Mouse (Mus musculus) forebrain, embryonic 12.5 days (tissue): ENCODE results near the gene Mis18bp1. TPM values are rescaled to one million over a fixed set of nuclear protein-coding genes. Genes with fewer than 3 reads are reported as not detected.
"Not testable (repeated sequence)": the region's sequence is repeated elsewhere in the genome, so short reads cannot be mapped to it uniquely, and the experiment has no call there.

Source experiments
- ATAC-seq: fragments of 200-750 bp; cut with Nextera tagmentation; 2 replicates; pipeline ENCODE4 v1.8.0; 2017; ENCODE audit warnings: moderate TSS enrichment; ENCODE audit not compliant: low FRiP score
- H3K27ac ChIP-seq: fragments of 300-500 bp; sonication (generic); 2 replicates; pipeline ENCODE4 v1.5.1; 2016; ENCODE audit warnings: mild to moderate bottlenecking
- H3K27me3 ChIP-seq: fragments of 300-500 bp; sonication (generic); 2 replicates; pipeline ENCODE4 v1.6.1; 2016; ENCODE audit warnings: mild to moderate bottlenecking
- H3K36me3 ChIP-seq: fragments of 300-500 bp; sonication (generic); replicated peaks from 2 replicates; pipeline ENCODE4 v1.6.1; 2016; ENCODE audit warnings: mild to moderate bottlenecking
- H3K4me1 ChIP-seq: fragments of 300-500 bp; sonication (generic); 2 replicates; pipeline ENCODE4 v1.6.1; 2016
- H3K4me2 ChIP-seq: fragments of 300-500 bp; sonication (generic); 2 replicates; pipeline ENCODE4 v1.6.1; 2016; ENCODE audit warnings: mild to moderate bottlenecking, moderate library complexity
- H3K4me3 ChIP-seq: fragments of 300-500 bp; sonication (generic); replicated peaks from 2 replicates; pipeline ENCODE4 v1.5.1; 2016; ENCODE audit warnings: mild to moderate bottlenecking
- H3K9ac ChIP-seq: fragments of 300-500 bp; sonication (generic); 2 replicates; pipeline ENCODE4 v1.6.1; 2016; ENCODE audit warnings: mild to moderate bottlenecking
- H3K9me3 ChIP-seq: fragments of 300-500 bp; sonication (generic); 2 replicates; pipeline ENCODE4 v1.6.1; 2016
- WGBS: fragments of 180-500 bp; shearing (Covaris S2); methylation state at CpG from one replicate; pipeline ENCODE4 v1.1.7; 2016; 5-methylcytosine and 5-hydroxymethylcytosine counted together
- polyA plus RNA-seq: library from polyadenylated mRNA; unstranded; fragments of >200 nt; fragmentation: Nextera tagmentation; extraction: Ambion mirVana; gene quantifications from 2 replicates; pipeline ENCODE4 v1.2.1, GENCODE M21; 2016

Gene Mis18bp1
- polyA plus RNA-seq, 1 experiment from 2014 or later = 87.2 TPM

- H3K9ac ChIP-seq, ATAC-seq, H3K9me3 ChIP-seq, H3K4me2 ChIP-seq, H3K4me3 ChIP-seq, H3K4me1 ChIP-seq, H3K27me3 ChIP-seq, H3K27ac ChIP-seq: not testable (repeated sequence)
- peaks cover 55% of the 10 kb centered on the region for H3K36me3 ChIP-seq
- 90% methylated on average over 3 of the region's 3 CpGs for WGBS
Observed at GRCm38 (mm10) chr12:65114978-65115377, 57.4 kb downstream of the Mis18bp1 start.

GRCm38 (mm10) chr12:65113925-65114324, 58.5 kb downstream of the Mis18bp1 start:
- no peak for ATAC-seq
- WGBS = 92% methylated on average over 4 of the region's 4 CpGs
- Histone ChIP-seq H3K4me2 (no peak overlapping the region), H3K4me3 (no peak overlapping the region), H3K9ac (no peak overlapping the region), H3K27ac (no peak overlapping the region), H3K36me3 (peaks cover 56% of the 10 kb centered on the region), H3K27me3 (no peaks in the 10 kb centered on the region), H3K9me3 (no peaks in the 10 kb centered on the region), H3K4me1 (no peaks in the 10 kb centered on the region)

- no peak overlapping the region for H3K27ac ChIP-seq
- no peak overlapping the region for H3K9ac ChIP-seq
- peaks cover 53% of the 10 kb centered on the region for H3K36me3 ChIP-seq
- no peak overlapping the region for H3K4me3 ChIP-seq
- 83% methylated on average over 1 of the region's 1 CpGs for WGBS
- no peaks in the 10 kb centered on the region for H3K27me3 ChIP-seq
- H3K9me3 ChIP-seq = no peaks in the 10 kb centered on the region
- no peaks in the 10 kb centered on the region for H3K4me1 ChIP-seq
- H3K4me2 ChIP-seq = no peak overlapping the region
- no peak for ATAC-seq
Observed at GRCm38 (mm10) chr12:65112811-65113210, 59.6 kb downstream of the Mis18bp1 start.

GRCm38 (mm10) chr12:65111503-65111902, 60.9 kb downstream of the Mis18bp1 start:
- Histone ChIP-seq H3K27ac (no peak overlapping the region), H3K9ac (no peak overlapping the region), H3K36me3 (peaks cover 56% of the 10 kb centered on the region), H3K4me3 (no peak overlapping the region), H3K4me2 (no peak overlapping the region), H3K4me1 (no peaks in the 10 kb centered on the region), H3K9me3 (no peaks in the 10 kb centered on the region), H3K27me3 (no peaks in the 10 kb centered on the region)
- no peak for ATAC-seq
- WGBS = 92% methylated on average over 3 of the region's 3 CpGs

- H3K4me2 ChIP-seq = no peak overlapping the region
- no peak overlapping the region for H3K4me3 ChIP-seq
- H3K27ac ChIP-seq = no peak overlapping the region
- no peaks in the 10 kb centered on the region for H3K4me1 ChIP-seq
- no peak overlapping the region for H3K9ac ChIP-seq
- H3K9me3 ChIP-seq = no peaks in the 10 kb centered on the region
- WGBS = 74% methylated on average over 1 of the region's 1 CpGs
- no peak for ATAC-seq
- H3K27me3 ChIP-seq = no peaks in the 10 kb centered on the region
- H3K36me3 ChIP-seq = peaks cover 61% of the 10 kb centered on the region
Observed at GRCm38 (mm10) chr12:65108746-65109145, 63.7 kb downstream of the Mis18bp1 start.

Other genes with a start within 250 kb of the Mis18bp1 start
- 17.6 and 19.9 TPM in 2 replicates for gene Klhl28, start 207.1 kb downstream of the Mis18bp1 start, polyA plus RNA-seq
- 31.4 and 32.4 TPM in 2 replicates for gene Togaram1, start 206.8 kb downstream of the Mis18bp1 start, polyA plus RNA-seq
- 69.4 and 71.1 TPM in 2 replicates for gene Prpf39, start 136.3 kb downstream of the Mis18bp1 start, polyA plus RNA-seq
- gene Fkbp3, start 98.6 kb downstream of the Mis18bp1 start, polyA plus RNA-seq = 660 and 664 TPM in 2 replicates
- gene Fancm, start 97.0 kb downstream of the Mis18bp1 start, polyA plus RNA-seq = 15.4 and 17.5 TPM in 2 replicates
- gene Wdr20rt, start 52.9 kb upstream of the Mis18bp1 start, polyA plus RNA-seq = not detected in 2 replicates